Mouse (Mus musculus) heart, embryonic 10.5 days (tissue): ENCODE data around the gene Cdh24. TPM values are rescaled to one million over a fixed set of nuclear protein-coding genes. Genes with fewer than 3 reads are reported as not detected.
A peak's percentile ranks its signal among the peaks of the same experiment; 100 is the strongest.

Experiments
- DNase-seq: peaks from one replicate; pipeline ENCODE4 v3.0.0-alpha.2; 2017; ENCODE audit warnings: low spot score
- H3K27ac ChIP-seq: fragments of 300-500 bp; sonication (generic); 2 replicates; pipeline ENCODE4 v1.5.1; 2016; ENCODE audit warnings: mild to moderate bottlenecking
- H3K27me3 ChIP-seq: fragments of 300-500 bp; sonication (generic); 2 replicates; pipeline ENCODE4 v1.6.1; 2016; ENCODE audit warnings: mild to moderate bottlenecking; ENCODE audit not compliant: poor library complexity, insufficient read depth, severe bottlenecking
- H3K36me3 ChIP-seq: fragments of 300-500 bp; sonication (generic); 2 replicates; pipeline ENCODE4 v1.6.1; 2016; ENCODE audit warnings: mild to moderate bottlenecking, moderate library complexity
- H3K4me1 ChIP-seq: fragments of 300-500 bp; sonication (generic); 2 replicates; pipeline ENCODE4 v1.6.1; 2016; ENCODE audit warnings: mild to moderate bottlenecking
- H3K4me3 ChIP-seq: fragments of 300-500 bp; sonication (generic); 2 replicates; pipeline ENCODE4 v1.5.1; 2016; ENCODE audit warnings: mild to moderate bottlenecking, moderate library complexity
- H3K9me3 ChIP-seq: fragments of 300-500 bp; sonication (generic); 2 replicates; pipeline ENCODE4 v1.6.1; 2016; ENCODE audit warnings: mild to moderate bottlenecking, moderate library complexity
- WGBS: fragments of 180-500 bp; shearing (Covaris S2); methylation state at CpG from one replicate; pipeline ENCODE4 v1.1.7; 2016; 5-methylcytosine and 5-hydroxymethylcytosine counted together
- microRNA counts: library from miRNA; unstranded; fragments of <30 nt; microRNA quantifications from one replicate; lab custom pipeline; 2017
- microRNA-seq: library from miRNA; unstranded; fragments of <30 nt; microRNA quantifications from one replicate; pipeline ENCODE4, GENCODE M21; 2017
- polyA plus RNA-seq: library from polyadenylated mRNA; unstranded; fragments of >200 nt; fragmentation: Nextera tagmentation; extraction: Ambion mirVana; gene quantifications from 2 replicates; pipeline ENCODE4 v1.2.1, GENCODE M21; 2016

The Cdh24 gene
- polyA plus RNA-seq, 1 experiment from 2014 or later, result 4.4 TPM

- Histone ChIP-seq H3K9me3 (no peaks in the 10 kb centered on the region), H3K4me1 (peaks cover 35% of the 10 kb centered on the region), H3K4me3 (no peak overlapping the region), H3K36me3 (peaks cover 26% of the 10 kb centered on the region; the same call in 1 of the 2 replicates), H3K27me3 (no peaks in the 10 kb centered on the region), H3K27ac (no peak overlapping the region)
- WGBS, result 79% methylated on average over 7 of the region's 7 CpGs
- DNase-seq, result no peak
Measured at GRCm38 (mm10) chr14:54597084-54597483, 44.1 kb downstream of the Cdh24 start.

DNA sequence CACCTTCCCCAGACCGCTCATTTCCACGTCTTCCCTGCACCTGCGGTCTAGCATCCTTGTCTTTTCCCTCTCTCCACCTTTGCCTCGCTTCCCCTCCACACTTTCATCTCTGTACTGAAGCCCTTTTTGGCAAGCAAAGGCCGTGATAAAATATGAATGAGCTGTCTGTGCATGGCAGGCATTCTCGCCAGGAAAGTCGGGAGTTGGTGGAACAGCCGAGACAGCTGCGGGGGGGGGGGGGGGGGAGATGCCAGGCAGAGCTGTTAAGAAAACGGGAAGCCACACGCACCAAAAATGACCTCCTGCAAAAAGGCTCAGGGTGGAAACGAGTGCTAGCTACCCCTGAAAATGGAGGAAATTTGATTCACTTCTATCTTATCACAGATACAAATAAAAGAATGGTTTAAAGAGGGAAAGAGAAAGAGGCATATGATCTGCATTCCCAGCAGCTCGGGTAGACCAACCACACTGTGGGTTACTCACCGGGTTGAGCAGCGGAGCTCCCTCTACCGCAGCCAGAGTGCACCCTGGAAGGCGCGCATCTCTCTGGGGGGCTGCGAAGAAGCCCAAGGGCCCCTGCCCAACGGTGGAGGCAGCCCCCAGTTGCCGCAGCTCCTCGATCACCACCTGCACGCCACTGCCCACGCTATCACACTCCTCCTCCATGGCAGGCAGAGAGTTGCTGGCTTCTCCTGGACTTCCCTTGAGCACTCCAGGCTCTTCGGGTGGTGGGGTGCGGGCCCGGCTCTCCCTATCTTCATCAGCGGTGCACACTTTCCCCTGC, 46.3 kb downstream of the Cdh24 start:
- Histone ChIP-seq H3K27ac (peak overlapping the region; percentile 79), H3K9me3 (no peaks in the 10 kb centered on the region), H3K27me3 (no peaks in the 10 kb centered on the region), H3K4me1 (peaks cover 35% of the 10 kb centered on the region), H3K36me3 (peaks cover 26% of the 10 kb centered on the region; the same call in 1 of the 2 replicates), H3K4me3 (peak overlapping the region; percentile 32)
- 53% methylated on average over 28 of the region's 28 CpGs for WGBS
- no peak for DNase-seq

- Histone ChIP-seq H3K27ac (no peak overlapping the region), H3K27me3 (no peaks in the 10 kb centered on the region), H3K9me3 (no peaks in the 10 kb centered on the region), H3K4me3 (no peak overlapping the region), H3K4me1 (peaks cover 35% of the 10 kb centered on the region), H3K36me3 (peaks cover 24% of the 10 kb centered on the region; the same call in 1 of the 2 replicates)
- no peak for DNase-seq
- WGBS, result 85% methylated on average over 3 of the region's 3 CpGs
Measured at GRCm38 (mm10) chr14:54594055-54594454, 47.1 kb downstream of the Cdh24 start.

DNA sequence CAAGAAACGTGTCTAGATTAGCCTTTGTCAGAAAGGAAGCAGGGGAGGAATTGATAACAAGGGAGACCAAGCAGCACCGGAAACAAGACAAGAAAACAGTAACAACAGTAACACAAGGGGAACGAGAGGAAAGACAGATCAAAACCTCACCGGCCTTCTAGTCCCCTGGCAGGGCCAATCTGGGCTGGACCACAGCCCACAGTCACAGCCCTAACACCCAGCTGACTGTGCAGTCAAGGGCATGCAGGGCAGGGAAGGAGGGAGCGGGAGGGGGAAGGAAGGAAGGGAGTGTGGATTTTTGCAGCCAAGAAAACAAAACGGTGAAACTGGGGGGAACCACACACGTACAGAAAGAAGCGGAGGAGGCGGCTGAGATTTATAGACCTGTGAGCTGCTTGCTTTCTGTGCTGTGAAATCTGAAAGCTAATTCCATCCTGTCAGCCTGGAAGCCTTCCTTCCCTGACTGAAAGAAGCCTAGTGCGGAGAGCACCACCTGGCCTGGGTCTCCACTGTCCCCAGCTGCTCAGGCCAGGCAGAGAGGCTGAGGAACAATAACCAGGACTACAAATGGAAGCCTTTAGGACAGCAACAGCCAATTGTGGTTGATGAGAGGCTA, 48.7 kb downstream of the Cdh24 start:
- DNase-seq, result no peak
- H3K36me3 ChIP-seq, result peaks cover 20% of the 10 kb centered on the region; the same call in 1 of the 2 replicates
- H3K4me1 ChIP-seq, result peaks cover 40% of the 10 kb centered on the region
- WGBS, result 40% methylated on average over 10 of the region's 10 CpGs
- H3K27me3 ChIP-seq, result no peaks in the 10 kb centered on the region
- no peak overlapping the region for H3K4me3 ChIP-seq
- H3K9me3 ChIP-seq, result no peaks in the 10 kb centered on the region
- H3K27ac ChIP-seq, result peak overlapping the region; percentile 81

- H3K36me3 ChIP-seq, result peaks cover 16% of the 10 kb centered on the region; the same call in 1 of the 2 replicates
- no peak overlapping the region for H3K4me3 ChIP-seq
- H3K27ac ChIP-seq, result no peak overlapping the region
- H3K27me3 ChIP-seq, result no peaks in the 10 kb centered on the region
- peaks cover 40% of the 10 kb centered on the region for H3K4me1 ChIP-seq
- 91% methylated on average over 16 of the region's 16 CpGs for WGBS
- no peak for DNase-seq
- no peaks in the 10 kb centered on the region for H3K9me3 ChIP-seq
Measured at GRCm38 (mm10) chr14:54591056-54591455, 50.1 kb downstream of the Cdh24 start.

DNA sequence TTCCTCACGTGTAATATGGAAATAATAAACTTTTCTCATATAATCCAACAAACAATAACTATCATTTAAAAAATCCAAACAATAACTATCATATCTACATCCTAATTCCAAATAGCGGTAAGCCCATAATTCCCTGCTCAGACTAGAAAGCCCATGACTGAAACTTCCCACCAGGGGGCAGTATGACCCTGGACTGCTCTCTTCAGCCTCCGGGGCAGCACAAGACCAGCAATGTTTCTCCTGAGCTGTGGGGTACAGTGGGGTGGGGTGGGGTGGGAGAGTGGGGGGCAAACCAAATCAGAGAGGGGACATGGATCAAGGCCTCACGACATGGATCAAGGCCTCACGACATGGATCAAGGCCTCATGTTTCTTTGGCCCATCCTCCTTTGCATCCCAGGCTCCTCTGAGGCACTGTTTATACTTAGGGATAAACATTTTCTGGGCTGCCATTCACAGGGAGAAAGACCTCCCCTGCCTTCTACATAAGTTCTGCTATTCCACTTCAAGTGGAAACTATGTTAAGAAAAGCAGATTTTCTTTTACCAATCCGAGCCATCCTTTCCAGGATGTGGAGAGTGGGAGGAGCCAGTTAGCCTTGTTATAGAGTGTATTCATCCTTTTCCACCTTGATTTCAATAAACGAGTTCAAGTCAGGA, 57.4 kb downstream of the Cdh24 start:
- Histone ChIP-seq H3K4me1 (peaks cover 8% of the 10 kb centered on the region; the same call in 1 of the 2 replicates), H3K4me3 (no peak overlapping the region), H3K9me3 (no peaks in the 10 kb centered on the region), H3K36me3 (peaks cover 23% of the 10 kb centered on the region), H3K27ac (no peak overlapping the region), H3K27me3 (no peaks in the 10 kb centered on the region)
- 43% methylated on average over 7 of the region's 7 CpGs for WGBS
- DNase-seq, result no peak

DNA sequence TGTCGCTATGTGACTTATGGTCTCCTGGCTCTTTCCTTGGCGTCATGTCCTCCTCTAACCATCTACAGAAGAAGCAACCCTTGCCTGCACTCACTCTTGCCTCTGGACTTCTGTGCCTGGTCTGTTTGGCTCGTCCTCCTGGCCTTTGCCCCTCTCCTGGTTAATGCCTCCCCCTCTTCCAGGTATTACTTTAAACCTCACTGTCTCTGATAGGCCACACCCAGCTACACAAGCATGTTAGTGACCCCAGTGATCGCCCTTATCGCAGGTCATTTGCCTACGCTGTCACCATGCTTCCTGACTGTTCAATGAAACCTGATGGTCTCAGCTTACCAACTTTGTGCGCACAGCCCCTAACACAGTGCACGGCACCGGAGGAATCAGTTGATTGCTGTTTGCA, 58.6 kb downstream of the Cdh24 start:
- 84% methylated on average over 9 of the region's 9 CpGs for WGBS
- peaks cover 23% of the 10 kb centered on the region for H3K36me3 ChIP-seq
- no peaks in the 10 kb centered on the region for H3K27me3 ChIP-seq
- peaks cover 10% of the 10 kb centered on the region for H3K4me1 ChIP-seq
- no peak for DNase-seq
- no peaks in the 10 kb centered on the region for H3K9me3 ChIP-seq
- H3K27ac ChIP-seq, result no peak overlapping the region
- H3K4me3 ChIP-seq, result no peak overlapping the region

MicroRNAs within 50 kb of the gene (microRNA counts, 519-probe panel; counts per million panel counts)
- not detected for microRNA mmu-miR-686 (lab: Ali Mortazavi, UCI)

Small RNA genes lying within 50 kb of the gene (microRNA-seq; reads per million reads assigned to microRNA genes)
- gene Mir686 (not detected), gene Mir6948 (not detected)

Other genes starting within 250 kb of the Cdh24 start
- gene Slc7a7, start 223.6 kb downstream of the Cdh24 start, polyA plus RNA-seq, result 6.2 and 8.4 TPM in 2 replicates
- gene Mrpl52, start 214.5 kb downstream of the Cdh24 start, polyA plus RNA-seq, result 222 and 228 TPM in 2 replicates
- 80.3 and 108 TPM in 2 replicates for gene Mmp14, start 209.8 kb downstream of the Cdh24 start, polyA plus RNA-seq
- gene Lrp10, start 177.2 kb downstream of the Cdh24 start, polyA plus RNA-seq, result 44.8 and 51.0 TPM in 2 replicates
- gene Rem2, start 165.3 kb downstream of the Cdh24 start, polyA plus RNA-seq, result 2.4 and 3.8 TPM in 2 replicates
- 86.2 and 103 TPM in 2 replicates for gene Prmt5, start 123.8 kb downstream of the Cdh24 start, polyA plus RNA-seq
- gene Haus4, start 86.7 kb downstream of the Cdh24 start, polyA plus RNA-seq, result 50.2 and 52.9 TPM in 2 replicates
- gene Ajuba, start 63.8 kb downstream of the Cdh24 start, polyA plus RNA-seq, result 43.0 and 62.5 TPM in 2 replicates
- gene 4931414P19Rik, start 35.4 kb downstream of the Cdh24 start, polyA plus RNA-seq, result 7.7 and 8.3 TPM in 2 replicates
- gene Psmb5, start 23.3 kb downstream of the Cdh24 start, polyA plus RNA-seq, result 392 and 455 TPM in 2 replicates
- gene Psmb11, start 19.9 kb downstream of the Cdh24 start, polyA plus RNA-seq, result not detected in 2 replicates
- gene Gm17606, start 412 bp downstream of the Cdh24 start, polyA plus RNA-seq, result not detected in 2 replicates
- 64.6 and 79.7 TPM in 2 replicates for gene 1700123O20Rik, start 44.9 kb upstream of the Cdh24 start, polyA plus RNA-seq
- gene Acin1, start 45.6 kb upstream of the Cdh24 start, polyA plus RNA-seq, result 80.3 and 110 TPM in 2 replicates
- 0.10 and 0.38 TPM in 2 replicates for gene Gm29776, start 57.5 kb upstream of the Cdh24 start, polyA plus RNA-seq
- not detected in 2 replicates for gene Cebpe, start 70.8 kb upstream of the Cdh24 start, polyA plus RNA-seq
- gene Slc7a8, start 140.6 kb upstream of the Cdh24 start, polyA plus RNA-seq, result 2.4 and 2.7 TPM in 2 replicates
- not detected in 2 replicates for gene Rnf212b, start 172.8 kb upstream of the Cdh24 start, polyA plus RNA-seq
- gene Homez, start 229.6 kb upstream of the Cdh24 start, polyA plus RNA-seq, result 10.3 and 11.0 TPM in 2 replicates
- gene Ppp1r3e, start 236.2 kb upstream of the Cdh24 start, polyA plus RNA-seq, result 0.98 and 1.00 TPM in 2 replicates
- gene Bcl2l2, start 242.0 kb upstream of the Cdh24 start, polyA plus RNA-seq, result 2.8 and 3.0 TPM in 2 replicates
- not detected in 2 replicates for gene Gm20521, start 242.1 kb upstream of the Cdh24 start, polyA plus RNA-seq